ENCODE assay signal across 24 mouse cellular contexts in the genomic region with DNA sequence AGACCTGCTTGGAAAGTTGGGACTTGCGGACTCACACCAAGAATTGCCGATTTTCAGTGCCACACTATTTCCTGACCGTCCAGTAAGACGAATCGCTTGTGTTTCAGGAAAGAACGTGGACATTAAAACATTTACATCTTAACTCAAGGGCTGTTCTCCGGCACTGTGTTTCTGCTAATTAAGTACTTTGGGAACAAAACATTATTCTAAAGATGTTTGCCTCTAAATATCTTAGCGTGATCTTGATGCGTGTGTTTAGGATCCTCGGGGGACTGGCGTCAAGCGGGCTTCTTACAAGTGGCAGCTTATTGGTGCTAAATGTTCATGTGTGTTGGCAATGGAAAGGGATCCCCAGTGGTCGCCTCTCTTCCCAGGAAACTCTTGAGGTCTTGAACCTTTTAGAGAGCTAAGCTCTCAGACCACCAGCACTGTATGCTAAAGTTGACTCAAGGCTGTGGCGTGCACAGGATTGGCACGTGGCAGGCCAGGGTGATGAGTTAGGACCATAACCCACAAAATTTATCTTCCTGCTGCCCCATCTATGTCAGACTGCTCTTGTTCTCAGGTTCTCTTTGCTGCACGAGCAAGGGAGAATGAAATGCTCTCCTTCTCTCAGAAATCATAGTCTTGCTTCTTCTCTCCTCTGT. TPM values are rescaled to one million over a fixed set of nuclear protein-coding genes. Genes with fewer than 3 reads are reported as not detected.
A peak's percentile ranks its signal among the peaks of the same experiment; 100 is the strongest.
DNase-seq lines count a peak whose midpoint lies in the region; ATAC-seq and TF ChIP-seq lines count a peak whose summit lies in the region.
"Had no signal": no experiment of that assay in that cellular context is flagged by ENCODE, and none has a peak within 500 bp of the region (broad histone marks: within the 10 kb centered on the region; RNA-seq: fewer than 3 reads in every experiment).

No protein-coding gene starts in this region.

- 93% methylated on average over 16 of the region's 16 CpGs for WGBS in hindbrain, embryonic 13.5 days
- 95% methylated on average over 16 of the region's 16 CpGs for WGBS in hindbrain, embryonic 10.5 days
- 94% methylated on average over 16 of the region's 16 CpGs for WGBS in midbrain, embryonic 14.5 days
- 91% methylated on average over 16 of the region's 16 CpGs for WGBS in midbrain, embryonic 16.5 days
- 91% methylated on average over 16 of the region's 16 CpGs for WGBS in hindbrain, postnatal 0 days
- WGBS in neural tube, embryonic 15.5 days: 89% methylated on average over 16 of the region's 16 CpGs

- no peak for ATAC-seq in hindbrain, embryonic 13.5 days (ENCODE audit: low FRiP score)
- ATAC-seq in midbrain, embryonic 14.5 days (ENCODE audit: low FRiP score, low TSS enrichment): no peak
- ATAC-seq in midbrain, embryonic 16.5 days: no peak
- no peak for ATAC-seq in hindbrain, postnatal 0 days
- no peak for ATAC-seq in neural tube, embryonic 15.5 days (ENCODE audit: low FRiP score)
- ATAC-seq in granulocyte monocyte progenitor cell, adult 5-6 weeks (replicated peaks; ENCODE audit: poor library complexity, severe bottlenecking): no peak
- ATAC-seq: Patski had no signal

- no peaks in the 10 kb centered on the region for H3K36me3 ChIP-seq in hindbrain, embryonic 13.5 days
- H3K36me3 ChIP-seq in hindbrain, embryonic 10.5 days: 0 out of 2 replicates have a peak, but pooled peaks cover 4% of the 10 kb centered on the region
- H3K36me3 ChIP-seq in midbrain, embryonic 14.5 days (ENCODE audit: control insufficient read depth, insufficient read depth, low read length): no peaks in the 10 kb centered on the region
- no peaks in the 10 kb centered on the region for H3K36me3 ChIP-seq in midbrain, embryonic 16.5 days (ENCODE audit: control insufficient read depth, insufficient read depth, low read length)
- H3K36me3 ChIP-seq in hindbrain, postnatal 0 days (ENCODE audit: insufficient read depth, low read length): no peaks in the 10 kb centered on the region
- no peaks in the 10 kb centered on the region for H3K36me3 ChIP-seq in neural tube, embryonic 15.5 days
- H3K36me3 ChIP-seq: embryonic facial prominence, embryonic 12.5 days; forebrain, embryonic 10.5 days; heart, embryonic 12.5 days; lung, embryonic 15.5 days had no signal

- no peak overlapping the region for H3K27ac ChIP-seq in hindbrain, embryonic 13.5 days
- no peak overlapping the region for H3K27ac ChIP-seq in hindbrain, embryonic 10.5 days
- H3K27ac ChIP-seq in midbrain, embryonic 14.5 days (replicated peaks; ENCODE audit: low read depth, low read length): no peak overlapping the region
- no peak overlapping the region for H3K27ac ChIP-seq in midbrain, embryonic 16.5 days (ENCODE audit: low read length)
- no peak overlapping the region for H3K27ac ChIP-seq in hindbrain, postnatal 0 days
- H3K27ac ChIP-seq in neural tube, embryonic 15.5 days (replicated peaks): no peak overlapping the region
- H3K27ac ChIP-seq: embryonic facial prominence, embryonic 12.5 days; forebrain, embryonic 10.5 days; left cerebral cortex, adult 2 months; lung, embryonic 15.5 days had no signal

- H3K4me2 ChIP-seq in hindbrain, embryonic 13.5 days: peak overlapping the region; percentile 74
- H3K4me2 ChIP-seq in midbrain, embryonic 14.5 days (ENCODE audit: low read length): peak overlapping the region; percentile 95
- H3K4me2 ChIP-seq in midbrain, embryonic 16.5 days (ENCODE audit: low read length): no peak overlapping the region; the same call in 1 of the 2 replicates
- peak overlapping the region; percentile 78; the same call in 1 of the 2 replicates for H3K4me2 ChIP-seq in hindbrain, postnatal 0 days (ENCODE audit: low read depth, low read length)
- H3K4me2 ChIP-seq in neural tube, embryonic 15.5 days: peak overlapping the region; percentile 94

- TF ChIP-seq CTCF in hindbrain, postnatal 0 days (IDR thresholded peaks at IDR 0.05; ENCODE audit: low read depth): no peak

- H3K9ac ChIP-seq in hindbrain, embryonic 13.5 days: no peak overlapping the region
- H3K9ac ChIP-seq in midbrain, embryonic 14.5 days (replicated peaks; ENCODE audit: low read length): no peak overlapping the region
- no peak overlapping the region for H3K9ac ChIP-seq in midbrain, embryonic 16.5 days (ENCODE audit: low read depth, low read length)
- no peak overlapping the region for H3K9ac ChIP-seq in hindbrain, postnatal 0 days (replicated peaks; ENCODE audit: low read length)
- H3K9ac ChIP-seq in neural tube, embryonic 15.5 days (replicated peaks): no peak overlapping the region
- H3K9ac ChIP-seq: embryonic facial prominence, embryonic 12.5 days; heart, embryonic 12.5 days; lung, embryonic 15.5 days had no signal

- DNase-seq in hindbrain, embryonic 10.5 days (ENCODE audit: low spot score): no peak
- DNase-seq in midbrain, embryonic 14.5 days: no peak
- DNase-seq in hindbrain, postnatal 0 days (ENCODE audit: low spot score): no peak
- DNase-seq: adrenal gland, postnatal 25 days; cerebellum, adult 18-20 months; kidney, adult 18-20 months; kidney, postnatal 10 days; retina, postnatal 1 day; right cerebral cortex, postnatal 4 days had no signal

- H3K4me1 ChIP-seq in hindbrain, embryonic 13.5 days (replicated peaks): peaks cover 45% of the 10 kb centered on the region
- peaks cover 20% of the 10 kb centered on the region for H3K4me1 ChIP-seq in hindbrain, embryonic 10.5 days (replicated peaks)
- peaks cover 29% of the 10 kb centered on the region for H3K4me1 ChIP-seq in midbrain, embryonic 14.5 days (ENCODE audit: control insufficient read depth, insufficient read depth, low read length)
- H3K4me1 ChIP-seq in midbrain, embryonic 16.5 days (ENCODE audit: control insufficient read depth, insufficient read depth, low read length): peaks cover 21% of the 10 kb centered on the region
- H3K4me1 ChIP-seq in hindbrain, postnatal 0 days (ENCODE audit: insufficient read depth, low read length): no peaks in the 10 kb centered on the region
- H3K4me1 ChIP-seq in neural tube, embryonic 15.5 days: peaks cover 47% of the 10 kb centered on the region

- H3K9me3 ChIP-seq in hindbrain, embryonic 13.5 days: no peaks in the 10 kb centered on the region
- H3K9me3 ChIP-seq in hindbrain, embryonic 10.5 days: no peaks in the 10 kb centered on the region
- no peaks in the 10 kb centered on the region for H3K9me3 ChIP-seq in midbrain, embryonic 14.5 days (ENCODE audit: control insufficient read depth, low read length)
- H3K9me3 ChIP-seq in midbrain, embryonic 16.5 days (replicated peaks; ENCODE audit: control insufficient read depth, low read length, poor library complexity, severe bottlenecking): no peaks in the 10 kb centered on the region
- no peaks in the 10 kb centered on the region for H3K9me3 ChIP-seq in hindbrain, postnatal 0 days (ENCODE audit: low read length)
- H3K9me3 ChIP-seq in neural tube, embryonic 15.5 days (replicated peaks): no peaks in the 10 kb centered on the region
- H3K9me3 ChIP-seq: embryonic facial prominence, embryonic 12.5 days; forebrain, embryonic 10.5 days; heart, embryonic 12.5 days; lung, embryonic 15.5 days had no signal

- no peak overlapping the region for H3K4me3 ChIP-seq in hindbrain, embryonic 13.5 days
- no peak overlapping the region for H3K4me3 ChIP-seq in hindbrain, embryonic 10.5 days
- no peak overlapping the region for H3K4me3 ChIP-seq in midbrain, embryonic 14.5 days (replicated peaks; ENCODE audit: low read depth, low read length)
- H3K4me3 ChIP-seq in midbrain, embryonic 16.5 days (ENCODE audit: low read depth, low read length): no peak overlapping the region
- H3K4me3 ChIP-seq in hindbrain, postnatal 0 days (ENCODE audit: low read length): no peak overlapping the region
- H3K4me3 ChIP-seq in neural tube, embryonic 15.5 days (replicated peaks): no peak overlapping the region
- H3K4me3 ChIP-seq: heart, embryonic 12.5 days; lung, embryonic 15.5 days had no signal

- H3K27me3 ChIP-seq in hindbrain, embryonic 13.5 days: peaks cover 15% of the 10 kb centered on the region
- H3K27me3 ChIP-seq in hindbrain, embryonic 10.5 days (ENCODE audit: insufficient read depth, poor library complexity, severe bottlenecking): peaks cover 20% of the 10 kb centered on the region
- no peaks in the 10 kb centered on the region for H3K27me3 ChIP-seq in midbrain, embryonic 14.5 days (ENCODE audit: control insufficient read depth, insufficient read depth, low read length)
- no peaks in the 10 kb centered on the region; the same call in 1 of the 2 replicates for H3K27me3 ChIP-seq in midbrain, embryonic 16.5 days (ENCODE audit: control insufficient read depth, insufficient read depth, low read depth, low read length)
- no peaks in the 10 kb centered on the region for H3K27me3 ChIP-seq in hindbrain, postnatal 0 days (ENCODE audit: insufficient read depth, low read length)
- peaks cover 15% of the 10 kb centered on the region; the same call in 1 of the 2 replicates for H3K27me3 ChIP-seq in neural tube, embryonic 15.5 days (replicated peaks)
- H3K27me3 ChIP-seq: Patski had no signal

RNA-seq across cellular contexts. Expression of gene Atxn7l1, which starts 2.2 kb away (rescaled TPM):
- polyA plus RNA-seq in hindbrain, embryonic 13.5 days (2015; fragmentation: Nextera tagmentation; extraction: Ambion mirVana): 19.9 and 22.4 TPM in 2 replicates
- 11.2 and 12.7 TPM in 2 replicates for polyA plus RNA-seq in hindbrain, embryonic 10.5 days (2016; fragmentation: Nextera tagmentation; extraction: Ambion mirVana)
- polyA plus RNA-seq in midbrain, embryonic 14.5 days (2014; fragmentation: Nextera tagmentation; extraction: Ambion mirVana): 22.6 and 23.9 TPM in 2 replicates
- polyA plus RNA-seq in midbrain, embryonic 16.5 days (2015; fragmentation: Nextera tagmentation; extraction: Ambion mirVana): 21.3 and 25.0 TPM in 2 replicates
- 19.2 and 24.9 TPM in 2 replicates for total RNA-seq in hindbrain, postnatal 0 days (2014; rRNA removed)
- 15.8 TPM in 2 replicates for polyA plus RNA-seq in hindbrain, postnatal 0 days (2015; fragmentation: Nextera tagmentation; extraction: Ambion mirVana)
- 19.4 and 27.7 TPM in 2 replicates for polyA plus RNA-seq in neural tube, embryonic 15.5 days (2015; fragmentation: Nextera tagmentation; extraction: Ambion mirVana)
- total RNA-seq in granulocyte monocyte progenitor cell, adult 5-6 weeks (2014; fragmentation: Nextera tagmentation): 85.5 and 121 TPM in 2 replicates
- 44.6 and 58.1 TPM in 2 replicates for total RNA-seq in granulocyte monocyte progenitor cell, adult 5-6 weeks (2017)

RNA-seq across cellular contexts. Expression of gene Cdhr3, which starts 57.0 kb away (rescaled TPM):
- polyA plus RNA-seq in hindbrain, embryonic 13.5 days (2015; fragmentation: Nextera tagmentation; extraction: Ambion mirVana): 0.25 and 0.26 TPM in 2 replicates
- polyA plus RNA-seq in hindbrain, embryonic 10.5 days (2016; fragmentation: Nextera tagmentation; extraction: Ambion mirVana): 0.05 and 0.27 TPM in 2 replicates
- polyA plus RNA-seq in midbrain, embryonic 14.5 days (2014; fragmentation: Nextera tagmentation; extraction: Ambion mirVana): 0.08 and 0.28 TPM in 2 replicates
- 0.51 and 0.56 TPM in 2 replicates for polyA plus RNA-seq in midbrain, embryonic 16.5 days (2015; fragmentation: Nextera tagmentation; extraction: Ambion mirVana)
- 0.04 and 0.89 TPM in 2 replicates for total RNA-seq in hindbrain, postnatal 0 days (2014; rRNA removed)
- polyA plus RNA-seq in hindbrain, postnatal 0 days (2015; fragmentation: Nextera tagmentation; extraction: Ambion mirVana): 0.53 and 0.81 TPM in 2 replicates
- 0.18 and 0.32 TPM in 2 replicates for polyA plus RNA-seq in neural tube, embryonic 15.5 days (2015; fragmentation: Nextera tagmentation; extraction: Ambion mirVana)
- total RNA-seq in granulocyte monocyte progenitor cell, adult 5-6 weeks (2014; fragmentation: Nextera tagmentation): not detected in 2 replicates
- total RNA-seq in granulocyte monocyte progenitor cell, adult 5-6 weeks (2017): not detected in 2 replicates
- total RNA-seq: adrenal gland, postnatal 25 days; common myeloid progenitor, adult 5-6 weeks; megakaryocyte progenitor cell, adult 5-6 weeks had no signal
- polyA plus RNA-seq: C2C12; embryonic facial prominence, embryonic 12.5 days; forebrain, embryonic 10.5 days; limb, embryonic 11.5 days; Patski; urinary bladder, adult 2 months had no signal
